Mouse (Mus musculus) limb, embryonic 13.5 days (tissue): ENCODE results near the gene Zbtb16. TPM values are rescaled to one million over a fixed set of nuclear protein-coding genes. Genes with fewer than 3 reads are reported as not detected.

Source experiments
- ATAC-seq: fragments of 200-750 bp; cut with Nextera tagmentation; 2 replicates; pipeline ENCODE4 v1.8.0; 2017; ENCODE audit warnings: low read depth, moderate number of reproducible peaks, moderate TSS enrichment; ENCODE audit not compliant: low FRiP score
- H3K27ac ChIP-seq: fragments of 300-500 bp; sonication (generic); 2 replicates; pipeline ENCODE4 v1.5.1; 2015; ENCODE audit warnings: inconsistent platforms, mild to moderate bottlenecking, moderate library complexity
- H3K27me3 ChIP-seq: fragments of 300-500 bp; sonication (generic); 2 replicates; pipeline ENCODE4 v1.6.1; 2015; ENCODE audit warnings: mild to moderate bottlenecking, inconsistent platforms
- H3K36me3 ChIP-seq: fragments of 300-500 bp; sonication (generic); 2 replicates; pipeline ENCODE4 v1.6.1; 2015; ENCODE audit warnings: inconsistent platforms, mild to moderate bottlenecking, moderate library complexity
- H3K4me1 ChIP-seq: fragments of 300-500 bp; sonication (generic); 2 replicates; pipeline ENCODE4 v1.6.1; 2015; ENCODE audit warnings: inconsistent platforms
- H3K4me2 ChIP-seq: fragments of 300-500 bp; sonication (generic); replicated peaks from 2 replicates; pipeline ENCODE4 v1.6.1; 2015; ENCODE audit warnings: inconsistent platforms, mild to moderate bottlenecking, moderate library complexity
- H3K4me3 ChIP-seq: fragments of 300-500 bp; sonication (generic); 2 replicates; pipeline ENCODE4 v1.5.1; 2015; ENCODE audit warnings: moderate library complexity, mild to moderate bottlenecking, inconsistent platforms
- H3K9ac ChIP-seq: fragments of 300-500 bp; sonication (generic); 2 replicates; pipeline ENCODE4 v1.6.1; 2015; ENCODE audit warnings: mild to moderate bottlenecking, inconsistent platforms
- H3K9me3 ChIP-seq: fragments of 300-500 bp; sonication (generic); 2 replicates; pipeline ENCODE4 v1.6.1; 2016; ENCODE audit warnings: inconsistent platforms
- WGBS: fragments of 180-500 bp; shearing (Covaris S2); methylation state at CpG from one replicate; pipeline ENCODE4 v1.1.7; 2015; 5-methylcytosine and 5-hydroxymethylcytosine counted together
- polyA plus RNA-seq: library from polyadenylated mRNA; unstranded; fragments of >200 nt; fragmentation: Nextera tagmentation; extraction: Ambion mirVana; gene quantifications from 2 replicates; pipeline ENCODE4 v1.2.1, GENCODE M21; 2015

The Zbtb16 gene
- polyA plus RNA-seq, 1 experiment from 2014 or later = 1.1 TPM

DNA sequence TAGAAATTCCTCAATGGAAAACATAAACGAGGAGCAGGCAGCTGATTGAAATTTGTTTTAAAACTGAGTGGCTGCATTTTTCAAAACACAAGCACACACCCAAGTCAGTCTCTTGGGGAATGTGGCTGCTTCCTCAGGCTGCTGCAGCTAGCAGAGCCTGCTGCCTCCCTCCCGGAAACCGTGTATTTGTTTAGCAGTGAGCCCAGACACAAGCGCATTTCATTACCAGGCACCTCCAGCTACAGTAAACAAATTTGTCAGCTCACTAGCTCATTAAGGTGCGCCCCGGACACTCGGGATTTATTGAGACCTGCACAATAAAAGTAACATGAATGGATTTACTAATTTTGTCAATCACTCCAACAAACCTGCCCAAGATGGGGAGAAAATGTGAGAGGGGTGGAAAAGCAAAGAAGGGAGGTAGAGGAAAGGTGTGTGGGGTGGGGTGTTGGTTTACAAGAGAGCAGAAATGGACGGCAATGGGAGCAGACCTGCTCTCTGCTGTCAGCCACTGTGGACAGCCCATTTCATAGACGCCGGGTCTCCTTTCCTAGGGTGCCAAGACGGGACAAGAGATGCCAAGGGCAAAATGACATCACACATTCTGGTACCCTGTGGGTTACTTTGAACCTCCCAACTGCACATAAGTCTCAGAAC, 161.5 kb downstream of the Zbtb16 start:
- WGBS = 14% methylated on average over 11 of the region's 11 CpGs
- H3K4me3 ChIP-seq = no peak overlapping the region
- H3K27me3 ChIP-seq = peaks cover 60% of the 10 kb centered on the region
- H3K4me1 ChIP-seq = peaks cover 37% of the 10 kb centered on the region
- H3K9me3 ChIP-seq = no peaks in the 10 kb centered on the region
- no peak overlapping the region for H3K27ac ChIP-seq
- H3K36me3 ChIP-seq = no peaks in the 10 kb centered on the region
- no peak for ATAC-seq
- H3K4me2 ChIP-seq = no peak overlapping the region
- H3K9ac ChIP-seq = no peak overlapping the region

DNA sequence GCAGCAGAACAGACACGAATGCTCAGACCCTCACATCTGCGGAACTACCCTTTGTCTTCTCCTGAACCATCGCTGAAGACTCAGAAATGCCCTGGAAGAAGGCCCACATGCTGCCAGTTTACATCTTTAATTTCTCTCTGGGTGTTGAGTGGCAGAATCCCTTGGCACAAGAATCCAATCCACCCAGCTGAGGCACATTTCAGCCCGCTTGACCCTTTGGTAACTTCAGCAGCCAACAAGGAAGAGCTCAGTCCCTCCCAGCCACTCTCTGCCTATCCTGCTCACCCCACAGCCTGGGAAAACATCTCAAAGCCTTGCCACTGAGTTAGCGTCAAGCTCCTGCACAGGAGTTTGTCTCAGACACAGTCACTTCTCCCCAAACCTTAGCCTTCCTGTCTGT, 162.2 kb downstream of the Zbtb16 start:
- H3K4me1 ChIP-seq = peaks cover 30% of the 10 kb centered on the region
- peaks cover 56% of the 10 kb centered on the region for H3K27me3 ChIP-seq
- no peaks in the 10 kb centered on the region for H3K36me3 ChIP-seq
- 42% methylated on average over 5 of the region's 5 CpGs for WGBS
- H3K9ac ChIP-seq = no peak overlapping the region
- no peak for ATAC-seq
- H3K4me2 ChIP-seq = no peak overlapping the region
- H3K4me3 ChIP-seq = no peak overlapping the region
- no peak overlapping the region for H3K27ac ChIP-seq
- no peaks in the 10 kb centered on the region for H3K9me3 ChIP-seq

DNA sequence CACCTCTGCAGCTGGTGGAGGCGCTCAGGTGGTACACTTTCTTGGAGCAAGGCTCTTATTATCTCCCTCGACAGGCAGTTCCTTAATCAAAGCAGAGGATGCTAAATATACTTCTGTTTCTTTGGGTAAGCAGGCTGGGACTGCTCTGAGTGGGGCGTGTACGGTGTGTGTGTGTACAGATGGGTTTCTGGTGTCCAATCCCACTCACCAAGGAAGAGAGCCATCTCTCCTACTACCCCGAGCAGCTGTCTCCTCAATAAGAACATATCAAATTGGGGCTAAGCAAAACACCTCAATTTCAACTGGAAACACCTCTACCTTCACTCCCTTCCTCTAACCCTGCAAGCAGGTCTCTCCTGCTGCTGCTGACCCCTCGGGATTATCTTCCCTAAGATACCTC, 162.8 kb downstream of the Zbtb16 start:
- ATAC-seq = no peak
- 74% methylated on average over 6 of the region's 6 CpGs for WGBS
- no peak overlapping the region for H3K4me3 ChIP-seq
- H3K27ac ChIP-seq = no peak overlapping the region
- peaks cover 55% of the 10 kb centered on the region for H3K27me3 ChIP-seq
- H3K36me3 ChIP-seq = no peaks in the 10 kb centered on the region
- peaks cover 27% of the 10 kb centered on the region for H3K4me1 ChIP-seq
- H3K9ac ChIP-seq = no peak overlapping the region
- no peaks in the 10 kb centered on the region for H3K9me3 ChIP-seq
- no peak overlapping the region for H3K4me2 ChIP-seq

DNA sequence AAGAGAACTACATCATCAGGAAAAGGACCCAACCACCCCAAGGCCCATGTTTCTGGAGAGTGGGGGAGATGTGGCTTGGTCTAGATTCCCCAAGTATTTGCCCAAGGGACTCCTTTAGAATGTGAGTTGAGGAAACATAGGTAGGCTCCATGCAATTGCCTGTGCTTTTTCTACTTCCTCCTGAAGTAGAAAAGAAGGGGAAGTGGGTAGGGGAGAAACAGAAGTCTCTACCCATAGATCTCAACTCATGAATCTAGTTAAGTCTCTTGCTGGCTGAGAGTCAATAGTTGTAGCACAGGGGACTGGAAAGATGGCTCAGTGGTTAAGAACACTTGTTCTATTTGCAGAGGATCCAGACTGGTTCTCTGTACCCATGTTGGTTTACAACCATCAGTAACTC, 164.2 kb downstream of the Zbtb16 start:
- H3K9ac ChIP-seq = no peak overlapping the region
- ATAC-seq = no peak
- peaks cover 55% of the 10 kb centered on the region for H3K27me3 ChIP-seq
- H3K36me3 ChIP-seq = no peaks in the 10 kb centered on the region
- no peaks in the 10 kb centered on the region for H3K9me3 ChIP-seq
- no peak overlapping the region for H3K4me2 ChIP-seq
- H3K27ac ChIP-seq = no peak overlapping the region
- no peak overlapping the region for H3K4me3 ChIP-seq
- H3K4me1 ChIP-seq = peaks cover 27% of the 10 kb centered on the region

DNA sequence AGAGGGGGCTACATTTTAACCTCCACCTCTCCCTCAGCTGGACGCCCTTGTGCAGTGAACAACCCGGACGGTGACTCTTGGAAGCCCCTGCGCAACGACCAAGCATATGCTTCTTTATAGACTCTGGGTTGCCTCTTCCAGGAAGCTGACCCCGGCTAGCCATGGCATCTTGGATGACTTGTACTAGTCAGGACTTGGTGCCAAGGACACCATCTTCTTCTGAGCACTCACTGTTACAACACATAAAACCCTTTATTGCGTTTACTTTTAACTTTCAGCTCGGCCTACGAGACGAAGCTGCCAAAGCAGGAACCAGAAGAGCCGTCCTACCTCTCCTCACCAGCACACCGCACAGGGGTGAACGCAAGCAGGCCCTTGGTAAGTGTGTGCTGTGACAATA, 165.9 kb downstream of the Zbtb16 start:
- no peak overlapping the region for H3K4me2 ChIP-seq
- H3K9ac ChIP-seq = no peak overlapping the region
- no peak for ATAC-seq
- peaks cover 19% of the 10 kb centered on the region for H3K4me1 ChIP-seq
- peaks cover 48% of the 10 kb centered on the region for H3K27me3 ChIP-seq
- 75% methylated on average over 13 of the region's 13 CpGs for WGBS
- H3K36me3 ChIP-seq = no peaks in the 10 kb centered on the region
- no peak overlapping the region for H3K4me3 ChIP-seq
- H3K27ac ChIP-seq = no peak overlapping the region
- no peaks in the 10 kb centered on the region for H3K9me3 ChIP-seq

DNA sequence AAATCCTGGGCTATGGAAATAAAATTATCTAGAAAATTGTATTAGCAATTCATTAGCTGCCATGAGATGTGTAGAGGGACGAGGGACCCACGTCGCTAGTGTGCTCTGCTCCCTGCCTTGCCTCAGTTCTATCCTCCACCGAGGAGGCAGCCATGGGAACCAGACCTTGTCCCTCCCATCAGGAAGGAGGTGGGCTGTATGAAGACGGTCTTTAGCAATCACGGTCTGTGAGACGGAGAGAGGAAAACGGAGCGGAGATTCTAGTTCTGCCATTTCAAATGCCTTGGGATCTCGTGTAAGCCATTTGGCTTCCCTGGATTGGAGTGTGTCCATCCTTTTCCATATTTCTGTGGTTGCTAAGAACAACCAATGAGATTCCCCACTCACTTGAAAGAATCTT, 166.3 kb downstream of the Zbtb16 start:
- no peak overlapping the region for H3K9ac ChIP-seq
- no peak overlapping the region for H3K4me2 ChIP-seq
- H3K9me3 ChIP-seq = no peaks in the 10 kb centered on the region
- no peaks in the 10 kb centered on the region for H3K36me3 ChIP-seq
- ATAC-seq = no peak
- H3K27me3 ChIP-seq = peaks cover 47% of the 10 kb centered on the region
- no peak overlapping the region for H3K4me3 ChIP-seq
- WGBS = 81% methylated on average over 10 of the region's 10 CpGs
- H3K4me1 ChIP-seq = peaks cover 14% of the 10 kb centered on the region
- H3K27ac ChIP-seq = no peak overlapping the region

DNA sequence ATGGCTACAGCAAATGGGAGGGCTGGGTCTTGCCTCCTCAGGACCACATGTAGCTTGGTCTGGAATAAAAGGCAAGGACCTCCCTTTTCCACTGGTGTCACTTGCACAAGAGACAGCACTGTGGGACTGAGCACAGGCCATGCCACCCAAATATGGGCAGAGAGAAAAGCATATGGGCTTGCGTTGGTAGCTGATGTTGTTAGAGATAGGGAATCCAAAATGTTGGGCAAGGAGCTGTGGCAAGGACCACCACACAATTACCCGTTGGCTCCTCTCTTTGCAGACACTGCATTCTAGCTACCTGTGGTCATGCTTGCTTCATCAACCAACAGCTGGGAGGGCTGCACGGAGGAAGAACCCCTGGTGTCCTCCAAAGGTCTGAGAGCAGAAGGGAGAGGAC, 169.3 kb downstream of the Zbtb16 start:
- Histone ChIP-seq H3K36me3 (no peaks in the 10 kb centered on the region), H3K9ac (no peak overlapping the region), H3K9me3 (no peaks in the 10 kb centered on the region), H3K27me3 (peaks cover 49% of the 10 kb centered on the region), H3K4me1 (peaks cover 10% of the 10 kb centered on the region), H3K4me3 (no peak overlapping the region), H3K27ac (no peak overlapping the region), H3K4me2 (no peak overlapping the region)
- 90% methylated on average over 3 of the region's 3 CpGs for WGBS
- ATAC-seq = no peak

DNA sequence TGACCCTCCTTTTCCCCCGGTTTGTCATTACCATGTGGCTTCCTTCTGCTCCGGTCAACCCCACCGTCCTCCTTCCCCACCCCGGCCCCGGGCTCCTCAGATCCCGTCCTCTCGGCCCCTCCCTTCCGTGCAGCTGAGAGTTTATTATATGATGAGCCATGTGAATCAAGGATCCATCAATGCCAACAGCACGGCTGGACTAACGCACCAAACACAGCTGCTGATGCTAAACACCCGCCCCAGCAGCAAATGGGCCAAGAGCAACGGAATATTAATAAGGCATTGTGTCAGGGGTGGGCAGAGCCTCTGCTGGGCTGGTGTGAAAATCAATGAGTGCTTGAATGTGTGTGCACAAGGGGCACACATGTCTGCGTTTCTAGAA, 173.0 kb downstream of the Zbtb16 start:
- WGBS = 29% methylated on average over 13 of the region's 13 CpGs
- ATAC-seq = no peak
- peaks cover 63% of the 10 kb centered on the region for H3K27me3 ChIP-seq

DNA sequence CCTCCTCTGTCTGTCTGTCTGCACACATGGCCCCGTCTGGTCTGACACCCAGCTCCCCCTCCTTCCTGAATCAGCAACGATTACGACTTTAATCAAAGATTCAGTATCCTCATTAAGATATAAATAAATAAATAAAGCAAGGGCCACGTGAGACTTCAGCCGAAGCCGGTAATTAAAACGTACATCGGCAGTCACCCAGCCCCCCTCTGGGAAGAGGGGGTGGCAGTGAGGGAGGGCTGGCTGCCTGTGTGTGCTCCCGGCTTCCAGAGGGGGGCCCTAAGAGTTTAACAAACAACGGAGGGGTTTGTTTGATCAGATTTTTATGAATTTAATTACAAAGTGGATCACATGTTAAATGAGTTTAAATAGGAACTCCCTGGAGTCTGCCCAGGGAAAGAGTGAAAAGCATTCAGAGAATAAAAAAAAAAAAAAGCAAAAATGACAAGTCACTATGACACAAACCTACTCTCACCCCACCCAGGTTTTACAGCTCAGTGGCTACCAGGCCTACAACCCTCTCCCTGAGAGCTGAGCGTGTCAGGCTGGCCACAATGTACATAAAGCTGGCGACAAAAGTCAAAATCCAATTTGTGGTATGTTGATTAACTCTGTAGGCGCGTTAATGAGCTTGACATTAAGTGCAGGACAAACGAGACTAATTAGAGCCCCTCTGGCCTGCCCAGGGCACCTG, 173.5 kb downstream of the Zbtb16 start:
- H3K27me3 ChIP-seq = peaks cover 64% of the 10 kb centered on the region
- 20% methylated on average over 15 of the region's 15 CpGs for WGBS
- no peak for ATAC-seq

More for the DNA sequence above, 173.0 kb downstream of the Zbtb16 start:
- peaks cover 10% of the 10 kb centered on the region for H3K4me1 ChIP-seq
- no peak overlapping the region for H3K9ac ChIP-seq
- H3K27ac ChIP-seq = no peak overlapping the region
- H3K9me3 ChIP-seq = peaks cover 6% of the 10 kb centered on the region; the same call in 1 of the 2 replicates
- H3K36me3 ChIP-seq = no peaks in the 10 kb centered on the region
- no peak overlapping the region for H3K4me2 ChIP-seq
- no peak overlapping the region for H3K4me3 ChIP-seq

DNA sequence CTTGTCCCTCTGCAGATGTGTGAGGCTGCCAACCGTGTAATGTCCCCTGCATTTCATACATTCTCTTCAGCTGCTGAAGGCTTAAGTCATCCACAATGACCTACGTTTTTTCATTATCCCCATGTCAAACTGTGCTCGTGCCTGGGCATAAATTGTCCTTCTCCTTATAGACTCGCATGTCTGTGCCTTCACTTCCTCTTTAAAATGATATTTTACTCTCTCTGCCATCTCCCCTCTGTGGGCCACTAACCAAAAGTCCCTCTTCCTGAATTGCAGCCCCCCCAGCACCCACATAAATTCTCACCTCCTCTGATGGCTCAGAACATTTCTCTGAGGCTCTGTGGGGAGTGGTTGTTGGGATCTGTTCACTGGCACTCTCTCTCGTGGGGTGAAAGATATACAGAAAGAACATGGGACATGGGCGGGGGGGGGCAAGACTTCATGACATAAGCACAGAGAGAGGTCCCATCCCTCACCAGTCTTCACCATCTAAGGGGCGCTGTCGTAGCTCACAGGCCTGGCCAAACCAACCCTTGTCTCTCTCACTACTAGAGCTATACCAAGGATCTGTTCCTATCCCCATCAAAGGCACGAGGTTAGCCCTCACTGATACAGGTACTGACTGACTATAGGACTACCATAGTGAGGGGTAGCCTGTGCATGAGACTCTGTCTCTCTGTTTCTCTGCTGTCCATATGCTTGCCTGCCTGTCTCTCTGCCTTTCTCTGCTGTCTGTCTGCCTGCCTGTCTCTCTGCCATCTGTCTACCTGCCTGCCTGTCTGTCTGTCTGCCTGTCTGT, 174.6 kb downstream of the Zbtb16 start:
- peaks cover 10% of the 10 kb centered on the region for H3K4me1 ChIP-seq
- H3K27me3 ChIP-seq = peaks cover 75% of the 10 kb centered on the region
- no peaks in the 10 kb centered on the region for H3K36me3 ChIP-seq

More for the DNA sequence above, 173.5 kb downstream of the Zbtb16 start:
- Histone ChIP-seq H3K36me3 (no peaks in the 10 kb centered on the region), H3K9me3 (peaks cover 6% of the 10 kb centered on the region; the same call in 1 of the 2 replicates), H3K4me2 (no peak overlapping the region), H3K27ac (no peak overlapping the region), H3K9ac (no peak overlapping the region), H3K4me1 (peaks cover 10% of the 10 kb centered on the region), H3K4me3 (no peak overlapping the region)

DNA sequence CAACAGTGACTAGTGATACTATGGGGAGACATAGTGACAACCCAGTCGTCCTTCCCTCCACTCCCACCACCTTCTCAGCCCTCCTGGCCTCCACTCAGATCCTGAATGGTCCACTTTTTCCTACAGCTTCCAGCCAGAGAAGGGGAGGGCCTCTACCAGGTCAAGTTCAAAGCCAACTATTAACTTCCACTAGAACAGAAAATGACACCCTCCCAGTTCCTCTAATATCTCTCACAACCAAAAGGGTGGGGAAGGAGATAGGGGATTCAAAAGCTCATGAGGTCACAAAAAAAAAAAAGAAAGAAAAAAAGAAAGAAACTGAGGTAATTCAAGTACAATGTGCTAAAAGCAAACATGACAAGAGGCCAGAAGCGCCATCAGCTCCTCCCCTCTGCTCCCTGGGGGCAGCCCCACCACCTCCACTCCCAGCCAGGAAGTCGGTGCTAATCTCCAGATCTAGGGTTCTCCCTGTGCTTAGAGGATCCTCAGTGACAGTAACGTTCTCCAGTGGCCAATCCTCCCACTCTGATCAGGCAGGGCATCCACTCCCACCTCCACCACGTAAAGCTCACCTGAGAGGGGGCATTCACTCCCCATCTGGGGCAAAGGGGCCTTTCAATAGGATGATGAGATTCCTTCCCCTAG, 180.4 kb downstream of the Zbtb16 start:
- Histone ChIP-seq H3K9ac (no peak overlapping the region), H3K9me3 (peaks cover 6% of the 10 kb centered on the region; the same call in 1 of the 2 replicates), H3K27me3 (peaks cover 60% of the 10 kb centered on the region), H3K4me3 (no peak overlapping the region), H3K4me1 (no peaks in the 10 kb centered on the region), H3K27ac (no peak overlapping the region), H3K36me3 (no peaks in the 10 kb centered on the region), H3K4me2 (no peak overlapping the region)
- 27% methylated on average over 5 of the region's 5 CpGs for WGBS
- ATAC-seq = no peak

More for the DNA sequence above, 174.6 kb downstream of the Zbtb16 start:
- no peak overlapping the region for H3K9ac ChIP-seq
- no peak for ATAC-seq
- H3K9me3 ChIP-seq = peaks cover 6% of the 10 kb centered on the region; the same call in 1 of the 2 replicates
- H3K27ac ChIP-seq = no peak overlapping the region
- 62% methylated on average over 9 of the region's 9 CpGs for whole genome bisulfite sequencing
- no peak overlapping the region for H3K4me2 ChIP-seq
- no peak overlapping the region for H3K4me3 ChIP-seq

DNA sequence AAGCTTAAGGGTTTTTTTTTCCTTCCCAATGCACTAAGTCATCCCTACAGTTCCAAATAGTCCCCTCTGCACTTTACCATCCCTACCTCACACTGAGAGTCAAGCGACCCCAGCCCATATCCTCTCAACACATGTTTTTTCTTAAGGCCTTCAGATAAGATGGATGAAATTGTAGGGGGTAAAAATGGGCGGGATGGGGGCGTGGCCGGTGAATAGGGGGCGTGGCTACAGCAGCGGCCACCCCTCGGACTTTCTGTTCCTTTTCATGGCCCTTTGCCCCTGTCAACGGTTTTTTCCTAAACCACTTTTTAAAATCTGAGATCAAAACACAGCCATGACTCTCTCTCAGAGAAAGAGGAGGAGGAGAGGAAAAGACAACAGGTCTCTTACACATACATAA, 181.3 kb downstream of the Zbtb16 start:
- Histone ChIP-seq H3K4me3 (no peak overlapping the region), H3K4me1 (peaks cover 1% of the 10 kb centered on the region; the same call in 1 of the 2 replicates), H3K36me3 (no peaks in the 10 kb centered on the region), H3K9ac (no peak overlapping the region), H3K4me2 (no peak overlapping the region), H3K9me3 (peaks cover 6% of the 10 kb centered on the region; the same call in 1 of the 2 replicates), H3K27ac (no peak overlapping the region), H3K27me3 (peaks cover 64% of the 10 kb centered on the region)
- WGBS = 18% methylated on average over 8 of the region's 8 CpGs
- ATAC-seq = no peak
